Mouse (Mus musculus) embryonic fibroblast, embryonic 13.5 days (primary cell): ENCODE measurements around the gene 4930432K21Rik.

ENCODE experiments used
- CTCF ChIP-seq: IDR thresholded peaks from 2 replicates; pipeline ENCODE4 v1.5.1; 2011; ENCODE audit warnings: mild to moderate bottlenecking, control low read depth, low read length, moderate library complexity, borderline replicate concordance; ENCODE audit not compliant: insufficient read depth
- POLR2A ChIP-seq: IDR thresholded peaks from 2 replicates; pipeline ENCODE4 v1.6.1; 2011; ENCODE audit warnings: low read depth, mild to moderate bottlenecking, control low read depth, low read length, moderate library complexity

DNA sequence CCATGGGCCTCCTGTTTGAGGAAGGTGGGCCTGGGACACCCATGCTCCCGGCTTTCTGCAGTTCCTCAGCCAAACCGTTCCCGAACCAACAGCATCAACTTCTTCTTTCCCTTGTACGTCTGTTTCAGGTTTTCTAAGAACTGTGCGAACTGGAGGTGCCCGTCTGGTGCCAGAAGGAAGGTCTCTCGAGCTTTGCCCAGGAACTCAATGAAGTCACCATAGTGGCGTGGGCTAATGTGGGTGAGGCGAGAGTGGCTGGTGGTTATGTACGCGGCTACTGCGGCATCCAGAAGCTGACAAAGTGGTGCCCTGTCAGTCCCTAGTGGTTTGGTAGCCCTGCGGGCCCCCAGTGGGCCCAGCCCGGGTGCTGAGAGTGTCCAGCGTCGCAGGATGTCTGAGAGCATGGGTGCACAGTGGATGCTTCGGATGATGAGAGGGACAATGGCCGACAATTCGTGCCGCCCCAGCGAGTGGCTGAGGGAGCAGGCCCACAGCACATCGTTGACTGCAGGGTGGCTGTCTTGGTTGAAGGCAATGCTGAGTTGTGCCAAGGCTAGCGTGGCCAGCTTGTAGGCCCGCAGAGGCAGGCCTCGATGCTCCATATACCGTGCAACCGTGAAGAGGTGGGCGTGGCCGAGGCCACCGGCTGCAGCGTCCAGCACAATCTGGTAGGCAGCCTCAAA is 64.2 kb downstream of the 4930432K21Rik start:
- TF ChIP-seq CTCF (no peak), POLR2A (no peak)
